Mouse (Mus musculus): ENCODE results near the gene Phox2a. TPM values are rescaled to one million over a fixed set of nuclear protein-coding genes. Genes with fewer than 3 reads are reported as not detected.

Phox2a gene
- total RNA-seq, 2 experiments from 2014 or later, result not detected

Other genes with a start within 250 kb of the Phox2a start
- not detected for gene Art2b, start 232.7 kb upstream of the Phox2a start, total RNA-seq (2021)
- gene Clpb, start 154.7 kb upstream of the Phox2a start, total RNA-seq (2021), result 10 to 100 TPM; 59.2 to 60.1 TPM
- 10 to 100 TPM; 23.0 to 31.1 TPM for gene Inppl1, start 19.9 kb downstream of the Phox2a start, total RNA-seq (2021)
- under 1 TPM in 1 of 2 experiments, not detected in 1; 0.40 TPM for gene Folr2, start 38.9 kb downstream of the Phox2a start, total RNA-seq (2021)
- 10 to 100 TPM; 30.5 to 34.9 TPM for gene Anapc15, start 45.4 kb downstream of the Phox2a start, total RNA-seq (2021)
- gene Folr1, start 52.5 kb downstream of the Phox2a start, total RNA-seq (2021), result 1 to 10 TPM in 1 of 2 experiments, under 1 TPM in 1; 0.76 to 3.0 TPM
- 10 to 100 TPM; 90.2 to 96.3 TPM for gene Lamtor1, start 87.6 kb downstream of the Phox2a start, total RNA-seq (2021)
- gene Tomt, start 88.0 kb downstream of the Phox2a start, total RNA-seq (2021), result not detected
- gene Lrrc51, start 115.6 kb downstream of the Phox2a start, total RNA-seq (2021), result 1 to 10 TPM; 4.9 to 7.9 TPM
- gene Numa1, start 115.8 kb downstream of the Phox2a start, total RNA-seq (2021), result 100 to 1,000 TPM; 108 to 119 TPM
- gene Il18bp, start 200.4 kb downstream of the Phox2a start, total RNA-seq (2021), result 1 to 10 TPM; 5.6 to 6.1 TPM
- gene Rnf121, start 247.2 kb downstream of the Phox2a start, total RNA-seq (2021), result 10 to 100 TPM; 36.5 to 40.4 TPM
- 10 to 100 TPM; 22.4 to 27.0 TPM for gene Xndc1, start 247.2 kb downstream of the Phox2a start, total RNA-seq (2021)
- gene Xntrpc, start 247.4 kb downstream of the Phox2a start, total RNA-seq (2021), result 1 to 10 TPM; 2.0 to 3.3 TPM